Mouse (Mus musculus) midbrain, embryonic 13.5 days (tissue): Measurements from ENCODE around the gene Galnt6. TPM values are rescaled to one million over a fixed set of nuclear protein-coding genes. Genes with fewer than 3 reads are reported as not detected.
A peak's percentile ranks its signal among the peaks of the same experiment; 100 is the strongest.

Experiments used
- ATAC-seq: fragments of 200-750 bp; cut with Nextera tagmentation; 2 replicates; pipeline ENCODE4 v1.8.0; 2017; ENCODE audit warnings: mild to moderate bottlenecking, moderate TSS enrichment, moderate library complexity
- H3K27ac ChIP-seq: fragments of 300-500 bp; sonication (generic); 2 replicates; pipeline ENCODE4 v1.5.1; 2015; ENCODE audit warnings: inconsistent platforms, mild to moderate bottlenecking, moderate library complexity
- H3K27me3 ChIP-seq: fragments of 300-500 bp; sonication (generic); 2 replicates; pipeline ENCODE4 v1.6.1; 2015; ENCODE audit warnings: mild to moderate bottlenecking, inconsistent platforms
- H3K36me3 ChIP-seq: fragments of 300-500 bp; sonication (generic); 2 replicates; pipeline ENCODE4 v1.6.1; 2015; ENCODE audit warnings: mild to moderate bottlenecking, inconsistent platforms
- H3K4me1 ChIP-seq: fragments of 300-500 bp; sonication (generic); replicated peaks from 2 replicates; pipeline ENCODE4 v1.6.1; 2015; ENCODE audit warnings: inconsistent platforms
- H3K4me2 ChIP-seq: fragments of 300-500 bp; sonication (generic); replicated peaks from 2 replicates; pipeline ENCODE4 v1.6.1; 2015; ENCODE audit warnings: moderate library complexity, mild to moderate bottlenecking, inconsistent platforms
- H3K4me3 ChIP-seq: fragments of 300-500 bp; sonication (generic); replicated peaks from 2 replicates; pipeline ENCODE4 v1.5.1; 2015; ENCODE audit warnings: mild to moderate bottlenecking, inconsistent platforms
- H3K9ac ChIP-seq: fragments of 300-500 bp; sonication (generic); replicated peaks from 2 replicates; pipeline ENCODE4 v1.6.1; 2015; ENCODE audit warnings: mild to moderate bottlenecking, inconsistent platforms
- H3K9me3 ChIP-seq: fragments of 300-500 bp; sonication (generic); 2 replicates; pipeline ENCODE4 v1.6.1; 2016; ENCODE audit warnings: mild to moderate bottlenecking, inconsistent platforms
- WGBS: fragments of 180-500 bp; shearing (Covaris S2); methylation state at CpG from one replicate; pipeline ENCODE4 v1.1.7; 2015; 5-methylcytosine and 5-hydroxymethylcytosine counted together
- polyA plus RNA-seq: library from polyadenylated mRNA; unstranded; fragments of >200 nt; fragmentation: Nextera tagmentation; extraction: Ambion mirVana; gene quantifications from 2 replicates; pipeline ENCODE4 v1.2.1, GENCODE M21; 2015

The Galnt6 gene
- polyA plus RNA-seq, 1 experiment from 2014 or later: not detected

DNA sequence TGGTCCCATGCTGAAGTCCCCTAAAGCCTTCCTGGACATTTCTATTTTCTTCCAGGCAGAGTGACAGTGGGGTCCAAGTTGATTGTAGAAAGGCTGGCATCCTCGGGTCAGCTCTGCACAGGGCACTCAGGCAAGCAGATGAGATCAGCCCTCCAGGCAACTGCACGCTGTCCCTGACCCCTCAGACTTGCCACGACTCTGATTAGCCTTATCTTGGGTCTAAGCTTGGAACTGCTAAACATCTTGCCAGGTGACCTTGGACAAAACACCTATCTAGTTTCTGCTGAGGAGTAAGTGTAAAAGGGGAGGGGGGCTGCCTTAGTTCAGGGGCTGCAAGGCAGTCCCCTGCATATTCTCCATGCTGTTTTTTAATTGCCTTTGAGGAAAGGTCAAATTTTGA lies 37.2 kb downstream of the Galnt6 start:
- 74% methylated on average over 3 of the region's 3 CpGs for WGBS
- no peak overlapping the region for H3K9ac ChIP-seq
- no peaks in the 10 kb centered on the region for H3K27me3 ChIP-seq
- no peaks in the 10 kb centered on the region for H3K4me1 ChIP-seq
- ATAC-seq: no peak
- peaks cover 9% of the 10 kb centered on the region; the same call in 1 of the 2 replicates for H3K9me3 ChIP-seq
- H3K4me3 ChIP-seq: no peak overlapping the region
- no peak overlapping the region for H3K27ac ChIP-seq
- no peak overlapping the region for H3K4me2 ChIP-seq
- H3K36me3 ChIP-seq: no peaks in the 10 kb centered on the region

DNA sequence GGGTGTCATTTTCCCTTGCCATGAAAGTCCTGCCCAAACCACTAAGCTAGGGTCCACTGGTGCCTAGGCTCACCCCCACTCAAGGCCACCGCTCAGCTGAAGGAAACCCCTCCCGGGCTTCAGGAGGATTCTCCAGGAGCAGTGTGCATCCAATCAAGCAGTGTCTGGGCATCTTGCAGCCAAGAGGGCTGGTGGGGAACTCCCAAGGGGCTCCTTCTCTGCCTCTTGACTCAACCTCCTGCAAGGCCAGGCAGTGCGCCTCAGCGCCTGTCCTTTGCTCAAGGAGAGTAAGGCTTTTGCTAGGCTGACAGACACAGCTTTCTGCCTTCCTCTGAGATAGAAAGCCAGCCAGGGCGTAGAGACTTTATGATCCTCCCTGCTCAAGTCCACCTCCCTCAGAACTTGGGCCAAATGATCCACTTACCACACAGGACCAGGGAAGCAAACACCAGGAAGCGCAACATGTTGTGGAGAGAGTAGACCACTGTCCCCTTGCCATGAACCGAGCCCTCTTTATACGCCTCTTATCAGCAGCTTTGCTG lies 41.7 kb downstream of the Galnt6 start, which contains the start of gene Cela1:
Cela1 (minus strand) TSS at position 492 of the 542 bp plus-strand sequence.
- H3K27ac ChIP-seq: no peak within 1 kb of the TSS
- WGBS: 83% methylated on average over 8 of the region's 8 CpGs
- no peak within 1 kb of the TSS for H3K4me2 ChIP-seq
- H3K4me1 ChIP-seq: no peaks in the 10 kb centered on the region
- no peak within 1 kb of the TSS for H3K9ac ChIP-seq
- no peaks in the 10 kb centered on the region for H3K36me3 ChIP-seq
- ATAC-seq: no peak
- no peaks in the 10 kb centered on the region for H3K27me3 ChIP-seq
- H3K9me3 ChIP-seq: peaks cover 9% of the 10 kb centered on the region; the same call in 1 of the 2 replicates
- H3K4me3 ChIP-seq: no peak within 1 kb of the TSS

GRCm38 (mm10) chr15:100686989-100687388 lies 42.2 kb downstream of the Galnt6 start:
- WGBS: 65% methylated on average over 12 of the region's 12 CpGs

GRCm38 (mm10) chr15:100686434-100686833 lies 42.7 kb downstream of the Galnt6 start:
- Histone ChIP-seq H3K27ac (no peak overlapping the region), H3K4me2 (no peak overlapping the region), H3K9ac (no peak overlapping the region), H3K36me3 (no peaks in the 10 kb centered on the region), H3K4me3 (no peak overlapping the region), H3K4me1 (no peaks in the 10 kb centered on the region), H3K27me3 (no peaks in the 10 kb centered on the region), H3K9me3 (peaks cover 9% of the 10 kb centered on the region; the same call in 1 of the 2 replicates)
- 84% methylated on average over 6 of the region's 6 CpGs for WGBS
- no peak for ATAC-seq

More at GRCm38 (mm10) chr15:100686989-100687388, 42.2 kb downstream of the Galnt6 start:
- no peaks in the 10 kb centered on the region for H3K4me1 ChIP-seq
- no peak overlapping the region for H3K9ac ChIP-seq
- no peak overlapping the region for H3K4me3 ChIP-seq
- no peak for ATAC-seq
- H3K36me3 ChIP-seq: no peaks in the 10 kb centered on the region
- no peak overlapping the region for H3K27ac ChIP-seq
- peaks cover 9% of the 10 kb centered on the region; the same call in 1 of the 2 replicates for H3K9me3 ChIP-seq
- no peak overlapping the region for H3K4me2 ChIP-seq
- H3K27me3 ChIP-seq: no peaks in the 10 kb centered on the region

GRCm38 (mm10) chr15:100685849-100686248 lies 43.3 kb downstream of the Galnt6 start:
- ATAC-seq: no peak
- H3K4me1 ChIP-seq: no peaks in the 10 kb centered on the region
- WGBS: 90% methylated on average over 8 of the region's 8 CpGs
- no peaks in the 10 kb centered on the region for H3K27me3 ChIP-seq
- H3K4me3 ChIP-seq: no peak overlapping the region
- no peaks in the 10 kb centered on the region for H3K36me3 ChIP-seq
- H3K4me2 ChIP-seq: no peak overlapping the region
- H3K9me3 ChIP-seq: peaks cover 9% of the 10 kb centered on the region; the same call in 1 of the 2 replicates
- H3K9ac ChIP-seq: no peak overlapping the region
- H3K27ac ChIP-seq: no peak overlapping the region

DNA sequence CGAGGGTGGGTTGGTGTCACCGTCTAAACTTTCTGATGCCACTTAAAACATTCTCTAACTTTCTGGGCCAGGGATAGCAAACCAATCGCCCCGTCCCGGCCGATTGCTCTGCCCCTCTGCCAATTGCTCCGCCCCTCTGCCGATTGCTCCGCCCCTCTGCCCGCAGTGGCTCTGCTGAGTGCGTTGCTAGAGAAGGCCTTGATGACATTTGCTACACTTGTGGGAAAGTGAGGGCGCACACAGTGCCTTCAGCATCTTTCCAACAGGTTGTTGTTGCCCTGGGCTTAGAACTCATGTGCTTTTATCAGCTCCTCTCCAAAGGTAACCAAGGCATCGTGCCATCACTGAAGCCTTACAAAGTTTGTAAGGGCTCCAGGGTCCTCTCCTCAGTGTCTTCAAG lies 43.9 kb downstream of the Galnt6 start:
- 27% methylated on average over 13 of the region's 13 CpGs for WGBS
- Histone ChIP-seq H3K9ac (no peak overlapping the region), H3K27ac (no peak overlapping the region), H3K36me3 (no peaks in the 10 kb centered on the region), H3K4me2 (no peak overlapping the region), H3K4me3 (no peak overlapping the region), H3K27me3 (no peaks in the 10 kb centered on the region), H3K9me3 (peaks cover 3% of the 10 kb centered on the region; the same call in 1 of the 2 replicates), H3K4me1 (no peaks in the 10 kb centered on the region)
- ATAC-seq: no peak

DNA sequence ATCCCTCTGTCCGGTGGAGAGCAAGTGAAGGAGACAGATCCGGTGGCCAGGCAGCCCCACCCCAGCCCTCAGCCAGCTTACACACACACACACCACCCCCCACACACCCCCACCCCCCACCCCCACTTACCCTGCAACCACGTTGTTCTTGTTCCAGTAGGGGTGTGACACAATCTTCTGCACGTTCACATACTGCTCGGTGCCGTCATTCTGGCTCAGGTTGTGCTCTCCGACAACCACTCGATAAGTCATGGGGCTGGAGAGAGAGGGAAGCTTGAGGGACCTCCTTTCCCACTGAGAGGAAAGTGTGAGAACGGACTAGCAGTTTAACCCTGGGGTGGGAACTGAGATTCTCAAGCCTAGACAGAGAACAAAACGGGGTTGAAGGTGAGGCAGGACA lies 44.7 kb downstream of the Galnt6 start:
- Histone ChIP-seq H3K9ac (no peak overlapping the region), H3K4me1 (no peaks in the 10 kb centered on the region), H3K36me3 (no peaks in the 10 kb centered on the region), H3K4me3 (no peak overlapping the region), H3K9me3 (no peaks in the 10 kb centered on the region), H3K27ac (no peak overlapping the region), H3K4me2 (no peak overlapping the region), H3K27me3 (no peaks in the 10 kb centered on the region)
- 75% methylated on average over 10 of the region's 10 CpGs for WGBS
- no peak for ATAC-seq

DNA sequence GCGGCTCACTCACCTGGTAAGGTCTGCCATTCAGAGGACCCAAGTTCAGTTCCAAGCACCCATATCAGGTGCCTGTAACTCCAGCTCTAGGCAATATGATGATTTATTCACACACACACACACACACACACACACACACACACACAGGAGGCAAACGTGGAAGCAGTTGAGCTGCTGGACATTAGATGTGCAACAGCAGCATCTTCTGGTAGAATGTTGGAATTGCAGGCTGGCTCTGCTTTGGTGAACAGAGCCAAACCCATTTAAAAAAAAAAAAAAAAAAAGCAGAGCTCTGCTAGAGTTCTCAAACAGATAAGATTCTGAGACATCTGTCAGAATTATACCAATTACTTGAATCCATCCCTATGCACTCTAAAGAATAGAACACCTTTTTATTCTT lies 46.1 kb downstream of the Galnt6 start:
- Histone ChIP-seq H3K4me1 (no peaks in the 10 kb centered on the region), H3K27me3 (no peaks in the 10 kb centered on the region), H3K36me3 (no peaks in the 10 kb centered on the region), H3K27ac (no peak overlapping the region), H3K9me3 (no peaks in the 10 kb centered on the region), H3K9ac (no peak overlapping the region), H3K4me3 (no peak overlapping the region), H3K4me2 (no peak overlapping the region)
- 46% methylated on average over 2 of the region's 2 CpGs for WGBS
- 0 out of 2 replicates have a peak, but pooled peaks have one; percentile 48 for ATAC-seq

- Histone ChIP-seq H3K36me3 (no peaks in the 10 kb centered on the region), H3K27me3 (no peaks in the 10 kb centered on the region), H3K9me3 (no peaks in the 10 kb centered on the region), H3K4me1 (no peaks in the 10 kb centered on the region), H3K4me3 (no peak overlapping the region), H3K27ac (no peak overlapping the region), H3K4me2 (no peak overlapping the region), H3K9ac (no peak overlapping the region)
- no peak for ATAC-seq
- WGBS: 30% methylated on average over 7 of the region's 7 CpGs
These were observed 47.4 kb downstream of the Galnt6 start for GRCm38 (mm10) chr15:100681770-100682169.

DNA sequence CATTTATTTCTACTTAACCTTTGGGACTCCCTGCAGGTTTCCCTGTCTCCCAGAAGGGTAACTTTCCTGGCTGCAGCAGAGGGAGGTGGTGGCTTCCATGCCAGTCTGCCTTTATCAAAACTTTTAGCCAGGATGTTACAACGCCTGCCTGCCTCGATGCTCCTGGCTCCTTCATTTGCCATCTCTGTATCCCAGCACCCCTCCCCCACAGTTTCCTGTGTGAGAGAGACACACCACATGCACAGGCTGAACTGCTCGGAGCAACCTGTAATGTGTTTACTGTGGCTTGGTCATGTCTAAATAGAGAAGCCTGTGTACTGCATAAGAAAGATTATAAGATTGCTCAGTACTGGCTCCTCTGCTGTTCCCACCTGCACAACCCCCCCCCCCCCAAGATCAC lies 48.8 kb downstream of the Galnt6 start:
- H3K4me2 ChIP-seq: no peak overlapping the region
- H3K27ac ChIP-seq: no peak overlapping the region
- ATAC-seq: no peak
- H3K36me3 ChIP-seq: no peaks in the 10 kb centered on the region
- H3K4me1 ChIP-seq: no peaks in the 10 kb centered on the region
- H3K4me3 ChIP-seq: no peak overlapping the region
- no peak overlapping the region for H3K9ac ChIP-seq
- H3K9me3 ChIP-seq: no peaks in the 10 kb centered on the region
- WGBS: 67% methylated on average over 3 of the region's 3 CpGs
- H3K27me3 ChIP-seq: no peaks in the 10 kb centered on the region

GRCm38 (mm10) chr15:100679005-100679404 lies 50.2 kb downstream of the Galnt6 start:
- WGBS: 94% methylated on average over 14 of the region's 14 CpGs
- H3K9ac ChIP-seq: no peak overlapping the region

DNA sequence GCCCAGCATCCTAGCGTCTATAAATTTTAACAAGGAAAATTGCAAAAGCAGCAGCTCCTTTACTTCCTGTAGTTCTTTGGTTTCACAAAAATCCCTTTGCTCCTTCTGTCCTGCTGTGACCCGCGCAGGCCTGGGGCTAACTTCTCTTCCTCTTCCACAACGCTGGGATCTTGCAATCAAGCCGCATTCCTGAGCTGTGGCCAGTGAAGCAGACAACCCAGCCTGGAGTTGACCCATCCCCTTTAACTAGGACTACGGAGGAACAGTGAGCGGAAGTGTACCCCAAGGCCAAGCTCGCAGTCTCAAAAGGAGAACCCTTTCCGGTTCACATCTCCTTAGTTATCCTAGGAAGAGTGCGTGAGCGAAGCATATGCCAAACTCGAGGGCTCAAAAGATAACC lies 50.6 kb downstream of the Galnt6 start:
- H3K4me1 ChIP-seq: 0 out of 2 replicates have a peak, but pooled peaks cover 4% of the 10 kb centered on the region
- H3K4me3 ChIP-seq: no peak overlapping the region
- 86% methylated on average over 12 of the region's 12 CpGs for WGBS
- H3K4me2 ChIP-seq: no peak overlapping the region
- no peak overlapping the region for H3K27ac ChIP-seq
- H3K27me3 ChIP-seq: no peaks in the 10 kb centered on the region
- no peak overlapping the region for H3K9ac ChIP-seq
- no peak for ATAC-seq
- no peaks in the 10 kb centered on the region for H3K36me3 ChIP-seq
- H3K9me3 ChIP-seq: no peaks in the 10 kb centered on the region

More at GRCm38 (mm10) chr15:100679005-100679404, 50.2 kb downstream of the Galnt6 start:
- no peaks in the 10 kb centered on the region for H3K27me3 ChIP-seq
- 0 out of 2 replicates have a peak, but pooled peaks cover 2% of the 10 kb centered on the region for H3K4me1 ChIP-seq
- H3K9me3 ChIP-seq: no peaks in the 10 kb centered on the region
- no peak overlapping the region for H3K4me2 ChIP-seq
- H3K27ac ChIP-seq: no peak overlapping the region
- no peak overlapping the region for H3K4me3 ChIP-seq
- no peaks in the 10 kb centered on the region for H3K36me3 ChIP-seq
- ATAC-seq: no peak

GRCm38 (mm10) chr15:100677675-100678074 lies 51.5 kb downstream of the Galnt6 start:
- 0 out of 2 replicates have a peak, but pooled peaks cover 4% of the 10 kb centered on the region for H3K4me1 ChIP-seq
- H3K4me2 ChIP-seq: no peak overlapping the region
- no peak overlapping the region for H3K9ac ChIP-seq
- no peaks in the 10 kb centered on the region for H3K9me3 ChIP-seq
- ATAC-seq: no peak
- H3K27ac ChIP-seq: no peak overlapping the region
- WGBS: 93% methylated on average over 8 of the region's 8 CpGs
- no peaks in the 10 kb centered on the region for H3K27me3 ChIP-seq
- H3K36me3 ChIP-seq: no peaks in the 10 kb centered on the region
- H3K4me3 ChIP-seq: no peak overlapping the region
